Mouse (Mus musculus) hematopoietic stem cell, adult 5-6 weeks (primary cell): Measurements from ENCODE around the gene Zcchc3. TPM values are rescaled to one million over a fixed set of nuclear protein-coding genes. Genes with fewer than 3 reads are reported as not detected.

Experiments used
- ATAC-seq, 2 experiments: fragments of 125-278 bp in 1 of 2; replicated peaks in 1 of 2; 2 replicates each; pipeline ENCODE4 v1.8.0; 2016 to 2017; ENCODE audit warnings: inconsistent platforms in 2 of 2, mild to moderate bottlenecking in 2 of 2, moderate number of reproducible peaks in 2 of 2, low read depth in 1 of 2, moderate TSS enrichment in 1 of 2; ENCODE audit not compliant: low FRiP score in 2 of 2, poor library complexity in 2 of 2, severe bottlenecking in 2 of 2, insufficient read depth in 1 of 2, low TSS enrichment in 1 of 2
- total RNA-seq: library from RNA; stranded (forward); fragments of 172-1452, 232-1000 nt; gene quantifications from 2 replicates; pipeline ENCODE4 v1.2.3, GENCODE M21; 2017

The Zcchc3 gene
- total RNA-seq, 1 experiment from 2014 or later: 5.9 TPM

GRCm38 (mm10) chr2:152375652-152376344, 39.0 kb downstream of the Zcchc3 start:
- no peak for ATAC-seq

GRCm38 (mm10) chr2:152373547-152373946, 41.3 kb downstream of the Zcchc3 start:
- peak in 1 of 2 experiments; percentile 38; a peak in 1 of 4 replicates for ATAC-seq

DNA sequence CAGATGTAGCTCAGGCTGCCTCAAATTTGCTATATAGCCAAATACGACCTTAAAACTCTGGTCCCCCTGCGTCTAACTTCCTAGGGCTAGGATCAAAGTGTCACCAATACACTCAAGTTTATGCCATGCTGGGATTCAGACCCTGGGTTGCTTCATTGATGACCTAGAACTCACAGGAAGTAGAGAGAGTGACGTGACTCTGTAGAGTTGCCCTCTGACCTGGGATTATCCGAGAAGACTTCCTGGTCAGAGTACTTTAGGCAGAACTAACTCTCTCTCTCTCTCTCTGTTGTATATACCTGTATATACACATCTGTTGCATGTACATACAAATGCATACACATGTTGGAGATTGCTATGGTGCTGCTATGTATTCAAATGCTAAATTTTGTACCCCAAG, 42.2 kb downstream of the Zcchc3 start:
- no peak for ATAC-seq

- ATAC-seq: peak; percentile 54 to 62
These were observed 42.7 kb downstream of the Zcchc3 start for GRCm38 (mm10) chr2:152372104-152372503.

- peak; percentile 60 to 65; a peak in 3 of 4 replicates for ATAC-seq
These were observed 46.2 kb downstream of the Zcchc3 start for GRCm38 (mm10) chr2:152368532-152369140.

DNA sequence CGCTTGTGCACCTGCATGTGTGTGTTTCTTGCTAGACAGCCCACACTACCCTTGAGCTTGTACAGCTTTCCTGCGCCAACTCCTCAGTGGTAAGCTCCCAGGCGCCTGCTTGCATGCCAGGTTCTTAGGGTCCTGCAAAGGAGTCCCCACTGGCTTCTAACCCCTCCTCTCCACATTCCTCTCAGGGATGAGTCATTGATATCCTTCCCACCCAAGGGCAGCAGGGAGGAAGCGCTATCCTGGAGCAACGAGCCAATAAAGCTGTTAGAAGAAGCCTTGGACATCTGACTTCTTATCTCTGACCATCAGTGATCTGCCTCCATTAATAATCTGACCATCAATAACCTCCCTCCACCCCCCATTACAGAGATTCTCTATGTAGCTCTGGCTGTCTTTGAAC, 46.9 kb downstream of the Zcchc3 start:
- no peak for ATAC-seq

GRCm38 (mm10) chr2:152363245-152364147, 51.3 kb downstream of the Zcchc3 start:
- peak; percentile 68 to 78 for ATAC-seq

Other genes starting within 250 kb of the Zcchc3 start
- gene Csnk2a1, start 188.2 kb downstream of the Zcchc3 start, total RNA-seq: 138 and 169 TPM in 2 replicates
- 26.0 and 28.6 TPM in 2 replicates for gene Tbc1d20, start 121.2 kb downstream of the Zcchc3 start, total RNA-seq
- 63.9 and 70.2 TPM in 2 replicates for gene Rbck1, start 82.4 kb downstream of the Zcchc3 start, total RNA-seq
- 1.7 and 3.0 TPM in 2 replicates for gene Trib3, start 71.0 kb downstream of the Zcchc3 start, total RNA-seq
- not detected in 2 replicates for gene Nrsn2, start 38.4 kb downstream of the Zcchc3 start, total RNA-seq
- gene Sox12, start 17.0 kb downstream of the Zcchc3 start, total RNA-seq: 1.9 and 3.9 TPM in 2 replicates
- gene 6820408C15Rik, start 560 bp upstream of the Zcchc3 start, total RNA-seq: not detected in 2 replicates
- gene Defb23, start 49.6 kb upstream of the Zcchc3 start, total RNA-seq: not detected in 2 replicates
- not detected in 2 replicates for gene Defb20, start 62.0 kb upstream of the Zcchc3 start, total RNA-seq
- not detected in 2 replicates for gene Defb22, start 75.1 kb upstream of the Zcchc3 start, total RNA-seq
- gene Defb26, start 96.7 kb upstream of the Zcchc3 start, total RNA-seq: not detected in 2 replicates
- not detected in 2 replicates for gene Defb28, start 103.2 kb upstream of the Zcchc3 start, total RNA-seq
- gene Defb29, start 125.1 kb upstream of the Zcchc3 start, total RNA-seq: not detected in 2 replicates
- not detected in 2 replicates for gene Gm17416, start 154.3 kb upstream of the Zcchc3 start, total RNA-seq
- not detected in 2 replicates for gene Defb21, start 157.7 kb upstream of the Zcchc3 start, total RNA-seq
- gene Defb19, start 165.3 kb upstream of the Zcchc3 start, total RNA-seq: not detected in 2 replicates
- not detected in 2 replicates for gene Defb45, start 184.4 kb upstream of the Zcchc3 start, total RNA-seq
- gene Defb36, start 189.3 kb upstream of the Zcchc3 start, total RNA-seq: not detected in 2 replicates
- gene Defb25, start 208.0 kb upstream of the Zcchc3 start, total RNA-seq: not detected in 2 replicates
- not detected in 2 replicates for gene Rem1, start 211.9 kb upstream of the Zcchc3 start, total RNA-seq